Mouse (Mus musculus): ENCODE results near the gene Ston2. TPM values are rescaled to one million over a fixed set of nuclear protein-coding genes. Genes with fewer than 3 reads are reported as not detected.
A peak's percentile ranks its signal among the peaks of the same experiment; 100 is the strongest.

Ston2 gene
- polyA plus RNA-seq, 1 experiment from 2014 or later = 5.6 TPM

DNA sequence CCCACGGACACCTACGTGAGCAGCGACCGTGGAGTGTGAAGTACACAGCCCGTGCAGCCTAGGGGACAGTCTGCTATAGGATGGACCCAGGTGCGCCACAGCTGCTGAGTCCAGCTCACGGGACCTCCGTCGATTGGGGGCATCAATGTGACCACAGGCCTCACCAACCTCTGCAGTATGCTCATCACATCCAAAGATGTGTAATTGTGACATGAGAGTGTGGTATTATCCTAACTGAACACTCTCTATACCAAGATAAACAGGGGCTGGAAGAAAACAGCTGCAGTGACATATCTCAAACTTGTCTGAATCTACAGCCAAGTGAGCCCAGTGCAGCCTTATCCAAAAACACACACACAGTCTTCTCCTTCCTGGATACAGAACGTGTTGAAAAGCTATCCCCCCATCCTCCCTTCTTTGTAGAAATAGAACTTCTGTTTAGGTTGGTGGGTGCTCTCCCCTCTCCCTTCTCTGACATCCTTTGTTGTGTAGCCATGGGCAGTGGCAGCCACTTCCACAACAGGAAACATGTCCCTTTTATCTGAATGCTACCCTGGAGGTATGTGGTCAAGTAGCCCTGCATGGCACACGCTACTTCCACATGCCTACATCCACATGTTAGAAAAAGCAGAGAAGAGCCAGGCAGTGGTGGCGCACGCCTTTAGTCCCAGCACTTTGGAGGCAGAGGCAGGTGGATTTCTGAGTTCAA lies 30.2 kb downstream of the Ston2 start:
- no peak overlapping the region for H3K4me2 ChIP-seq (ENCODE audit: low read depth, low read length)
- H3K36me3 ChIP-seq (replicated peaks; ENCODE audit: insufficient read depth, low read length) = no peaks in the 10 kb centered on the region
- H3K27me3 ChIP-seq (ENCODE audit: insufficient read depth, low read length) = no peaks in the 10 kb centered on the region
- H3K4me3 ChIP-seq (ENCODE audit: low read depth, low read length) = no peak overlapping the region
- WGBS (ENCODE audit: insufficient replicate concordance) = 51% methylated on average over 13 of the region's 13 CpGs
- DNase-seq = no peak
- H3K4me1 ChIP-seq (ENCODE audit: insufficient read depth) = peaks cover 13% of the 10 kb centered on the region
- TF ChIP-seq EP300 (IDR thresholded peaks at IDR 0.05; ENCODE audit: low read depth) = peak; percentile 76
- no peak for TF ChIP-seq CTCF (IDR thresholded peaks at IDR 0.05; ENCODE audit: low read depth)
- H3K27ac ChIP-seq (ENCODE audit: low read depth) = no peak overlapping the region
- ATAC-seq = peak; percentile 70
- H3K9me3 ChIP-seq (ENCODE audit: low read length) = no peaks in the 10 kb centered on the region
- no peak overlapping the region for H3K9ac ChIP-seq (replicated peaks)

DNA sequence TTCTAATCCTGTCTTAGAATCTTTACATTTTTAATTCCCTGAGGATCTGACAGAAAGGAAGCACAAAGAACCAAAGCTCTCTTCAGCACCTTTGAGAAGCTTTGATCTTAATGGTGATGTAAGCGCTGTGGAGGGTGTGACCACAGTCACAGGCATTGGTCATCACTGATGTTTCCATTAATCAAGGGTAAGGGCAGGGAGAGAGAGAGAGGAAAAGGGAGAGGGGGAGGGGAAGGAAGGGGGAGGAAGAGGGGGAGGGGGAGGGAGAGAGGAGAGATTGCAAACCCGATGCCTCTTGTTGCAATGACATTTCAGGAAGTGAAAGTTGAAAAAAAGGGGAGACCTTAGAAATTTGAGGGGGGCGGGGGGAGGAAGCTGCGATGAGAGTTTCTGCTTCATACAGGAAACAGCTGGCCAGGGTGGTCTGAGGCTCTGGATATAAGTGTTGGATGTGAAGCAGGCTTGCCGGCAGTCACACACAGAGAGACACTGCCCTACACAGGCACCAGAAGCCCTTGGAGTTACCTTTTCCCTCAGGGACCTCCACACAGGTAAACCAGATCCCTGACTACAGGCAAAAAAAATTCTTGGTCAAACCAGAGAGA lies 31.5 kb downstream of the Ston2 start:
- Histone ChIP-seq H3K9ac (replicated peaks) (no peak overlapping the region), H3K4me2 (ENCODE audit: low read depth, low read length) (no peak overlapping the region), H3K27me3 (ENCODE audit: insufficient read depth, low read length) (no peaks in the 10 kb centered on the region), H3K36me3 (replicated peaks; ENCODE audit: insufficient read depth, low read length) (no peaks in the 10 kb centered on the region), H3K27ac (ENCODE audit: low read depth) (no peak overlapping the region), H3K4me3 (ENCODE audit: low read depth, low read length) (no peak overlapping the region), H3K4me1 (ENCODE audit: insufficient read depth) (peaks cover 21% of the 10 kb centered on the region), H3K9me3 (ENCODE audit: low read length) (no peaks in the 10 kb centered on the region)
- TF ChIP-seq EP300 (IDR thresholded peaks at IDR 0.05; ENCODE audit: low read depth) = no peak
- peak; percentile 47 for DNase-seq
- ATAC-seq = peak; percentile 57
- 31% methylated on average over 5 of the region's 5 CpGs for WGBS (ENCODE audit: insufficient replicate concordance)

DNA sequence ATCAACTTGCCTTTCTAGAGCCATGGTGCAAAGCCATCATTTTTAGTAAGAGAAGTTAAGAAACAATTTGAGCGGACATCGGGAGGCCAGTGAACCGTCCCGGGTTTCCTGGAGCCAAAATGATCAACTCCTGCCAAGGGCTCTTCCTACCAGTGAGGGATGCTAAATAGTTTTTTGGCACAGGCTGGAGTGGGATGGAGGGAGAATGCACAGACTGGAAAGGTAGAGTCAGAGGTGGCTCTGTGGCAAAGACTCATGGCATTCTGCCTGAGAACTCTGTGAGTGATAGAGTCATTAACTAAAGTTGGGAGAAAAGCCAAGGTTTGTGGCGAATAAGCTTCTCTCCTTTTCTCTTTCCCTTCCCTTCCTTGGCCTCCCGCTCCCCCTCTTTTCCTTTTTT lies 33.6 kb downstream of the Ston2 start:
- H3K9ac ChIP-seq (replicated peaks) = no peak overlapping the region
- no peaks in the 10 kb centered on the region for H3K9me3 ChIP-seq (ENCODE audit: low read length)
- TF ChIP-seq CTCF (IDR thresholded peaks at IDR 0.05; ENCODE audit: low read depth) = no peak
- no peak for TF ChIP-seq EP300 (IDR thresholded peaks at IDR 0.05; ENCODE audit: low read depth)
- no peak overlapping the region for H3K4me2 ChIP-seq (ENCODE audit: low read depth, low read length)
- DNase-seq (no peak), ATAC-seq (no peak)
- no peaks in the 10 kb centered on the region for H3K36me3 ChIP-seq (replicated peaks; ENCODE audit: insufficient read depth, low read length)
- H3K27me3 ChIP-seq (ENCODE audit: insufficient read depth, low read length) = no peaks in the 10 kb centered on the region
- WGBS (ENCODE audit: insufficient replicate concordance) = 68% methylated on average over 6 of the region's 6 CpGs
- no peak overlapping the region for H3K4me3 ChIP-seq (ENCODE audit: low read depth, low read length)
- H3K27ac ChIP-seq (ENCODE audit: low read depth) = no peak overlapping the region
- H3K4me1 ChIP-seq (ENCODE audit: insufficient read depth) = peaks cover 21% of the 10 kb centered on the region

DNA sequence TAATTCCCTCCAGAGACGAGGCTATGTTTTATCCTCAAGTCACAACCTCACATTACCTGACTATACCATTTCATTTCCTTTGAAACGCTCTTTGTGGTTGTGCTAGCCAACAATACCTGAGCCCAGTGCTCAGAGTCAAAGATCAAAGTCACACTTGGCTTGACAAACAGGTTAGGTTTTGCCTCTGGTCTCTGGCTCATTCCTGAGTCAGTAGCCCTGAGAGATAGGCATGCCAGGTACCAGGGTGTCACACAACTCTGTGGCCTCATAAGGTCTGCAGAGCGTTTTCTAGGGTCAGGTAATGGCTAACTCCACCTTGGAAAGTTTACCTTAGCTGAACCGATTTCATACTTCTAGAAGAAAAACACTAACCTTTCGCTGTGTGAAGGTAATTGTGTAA lies 35.5 kb downstream of the Ston2 start:
- H3K36me3 ChIP-seq (replicated peaks; ENCODE audit: insufficient read depth, low read length) = no peaks in the 10 kb centered on the region
- no peaks in the 10 kb centered on the region for H3K27me3 ChIP-seq (ENCODE audit: insufficient read depth, low read length)
- TF ChIP-seq EP300 (IDR thresholded peaks at IDR 0.05; ENCODE audit: low read depth) (no peak), CTCF (IDR thresholded peaks at IDR 0.05; ENCODE audit: low read depth) (no peak)
- no peak overlapping the region for H3K4me3 ChIP-seq (ENCODE audit: low read depth, low read length)
- ATAC-seq (no peak; the same call in 1 of the 2 replicates), DNase-seq (no peak)
- H3K9me3 ChIP-seq (ENCODE audit: low read length) = no peaks in the 10 kb centered on the region
- no peak overlapping the region for H3K27ac ChIP-seq (ENCODE audit: low read depth)
- H3K4me2 ChIP-seq (ENCODE audit: low read depth, low read length) = no peak overlapping the region
- WGBS (ENCODE audit: insufficient replicate concordance) = 64% methylated on average over 5 of the region's 5 CpGs
- H3K9ac ChIP-seq (replicated peaks) = no peak overlapping the region
- peaks cover 27% of the 10 kb centered on the region for H3K4me1 ChIP-seq (ENCODE audit: insufficient read depth)

DNA sequence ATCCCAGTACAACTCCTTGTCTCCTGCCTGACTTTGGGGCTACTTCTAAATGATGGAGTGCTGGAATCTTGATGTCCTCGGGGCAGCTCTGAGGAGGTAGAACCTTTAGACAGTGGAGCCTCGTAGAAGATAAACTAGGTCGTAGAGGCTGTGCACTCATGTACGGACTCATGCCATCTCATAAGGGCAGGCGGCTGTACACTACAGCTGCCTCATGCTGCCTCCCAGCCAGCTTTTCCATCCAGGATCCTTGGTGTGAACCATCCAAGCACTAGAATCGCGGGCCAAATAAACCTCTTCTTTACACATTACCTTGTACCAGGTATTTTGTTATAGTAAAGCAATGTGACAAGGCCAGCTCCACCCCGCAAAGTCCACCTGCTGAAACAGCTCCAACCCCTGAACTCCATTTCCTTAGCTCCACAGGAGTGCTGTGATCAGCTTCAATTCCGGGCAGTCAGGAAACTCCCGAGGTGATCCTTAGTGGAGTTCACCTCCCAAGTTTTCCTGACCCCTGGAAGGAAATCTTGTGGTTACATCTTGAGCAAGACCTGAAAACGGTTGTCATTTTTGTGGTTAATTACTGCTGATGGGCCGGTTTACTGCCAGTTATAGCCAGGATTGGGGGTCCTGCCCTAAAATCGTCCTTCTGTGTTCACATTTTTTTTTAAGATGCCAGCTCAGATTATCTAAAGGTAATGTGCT lies 36.1 kb downstream of the Ston2 start:
- Histone ChIP-seq H3K4me1 (ENCODE audit: insufficient read depth) (peaks cover 26% of the 10 kb centered on the region), H3K4me2 (ENCODE audit: low read depth, low read length) (no peak overlapping the region), H3K36me3 (replicated peaks; ENCODE audit: insufficient read depth, low read length) (no peaks in the 10 kb centered on the region), H3K27ac (ENCODE audit: low read depth) (no peak overlapping the region), H3K9me3 (ENCODE audit: low read length) (no peaks in the 10 kb centered on the region), H3K27me3 (ENCODE audit: insufficient read depth, low read length) (no peaks in the 10 kb centered on the region), H3K4me3 (ENCODE audit: low read depth, low read length) (no peak overlapping the region), H3K9ac (replicated peaks) (no peak overlapping the region)
- DNase-seq = no peak
- TF ChIP-seq EP300 (IDR thresholded peaks at IDR 0.05; ENCODE audit: low read depth) = no peak
- no peak for TF ChIP-seq CTCF (IDR thresholded peaks at IDR 0.05; ENCODE audit: low read depth)
- 64% methylated on average over 13 of the region's 13 CpGs for WGBS (ENCODE audit: insufficient replicate concordance)
- no peak for ATAC-seq

DNA sequence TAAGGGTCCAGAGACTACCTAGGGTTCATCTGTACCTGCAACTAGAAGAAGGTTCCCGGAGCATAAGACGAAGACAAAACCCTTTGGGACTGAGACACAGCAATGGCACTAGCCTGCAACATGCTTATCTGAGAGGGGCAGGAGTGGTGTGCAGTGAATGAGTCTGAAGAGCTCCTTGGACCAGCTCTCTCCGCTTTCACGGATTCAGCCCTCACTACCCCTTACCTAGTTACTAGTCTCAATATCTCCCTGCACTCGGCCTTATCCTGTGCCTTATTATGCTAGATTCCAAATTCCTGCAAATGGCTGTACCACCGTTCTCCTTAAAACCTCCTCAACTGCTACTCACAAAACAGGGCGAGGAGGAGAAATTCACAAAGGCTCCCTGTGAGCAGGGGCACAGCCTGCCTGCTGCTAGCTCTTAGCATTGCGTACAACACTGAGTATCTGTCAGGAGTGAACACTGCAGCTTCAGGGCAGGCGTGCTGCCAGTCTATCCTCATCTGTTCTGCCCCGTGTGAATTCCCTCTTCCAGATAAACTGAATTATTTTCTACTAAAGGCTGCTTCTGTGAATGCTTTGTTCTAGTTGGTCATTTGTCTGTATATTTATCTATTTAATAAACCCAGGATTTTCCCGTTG lies 38.5 kb downstream of the Ston2 start:
- Histone ChIP-seq H3K27me3 (ENCODE audit: insufficient read depth, low read length) (no peaks in the 10 kb centered on the region), H3K4me1 (ENCODE audit: insufficient read depth) (peaks cover 32% of the 10 kb centered on the region), H3K4me2 (ENCODE audit: low read depth, low read length) (no peak overlapping the region), H3K27ac (ENCODE audit: low read depth) (no peak overlapping the region), H3K9me3 (ENCODE audit: low read length) (no peaks in the 10 kb centered on the region), H3K36me3 (replicated peaks; ENCODE audit: insufficient read depth, low read length) (no peaks in the 10 kb centered on the region), H3K9ac (replicated peaks) (no peak overlapping the region), H3K4me3 (ENCODE audit: low read depth, low read length) (no peak overlapping the region)
- DNase-seq = no peak
- no peak for ATAC-seq
- TF ChIP-seq EP300 (IDR thresholded peaks at IDR 0.05; ENCODE audit: low read depth) = no peak
- 68% methylated on average over 11 of the region's 11 CpGs for WGBS (ENCODE audit: insufficient replicate concordance)
